Mouse (Mus musculus): ENCODE data around the gene Rreb1. TPM values are rescaled to one million over a fixed set of nuclear protein-coding genes. Genes with fewer than 3 reads are reported as not detected.

Gene Rreb1
- polyA plus RNA-seq, 1 experiment = 6.0 TPM

DNA sequence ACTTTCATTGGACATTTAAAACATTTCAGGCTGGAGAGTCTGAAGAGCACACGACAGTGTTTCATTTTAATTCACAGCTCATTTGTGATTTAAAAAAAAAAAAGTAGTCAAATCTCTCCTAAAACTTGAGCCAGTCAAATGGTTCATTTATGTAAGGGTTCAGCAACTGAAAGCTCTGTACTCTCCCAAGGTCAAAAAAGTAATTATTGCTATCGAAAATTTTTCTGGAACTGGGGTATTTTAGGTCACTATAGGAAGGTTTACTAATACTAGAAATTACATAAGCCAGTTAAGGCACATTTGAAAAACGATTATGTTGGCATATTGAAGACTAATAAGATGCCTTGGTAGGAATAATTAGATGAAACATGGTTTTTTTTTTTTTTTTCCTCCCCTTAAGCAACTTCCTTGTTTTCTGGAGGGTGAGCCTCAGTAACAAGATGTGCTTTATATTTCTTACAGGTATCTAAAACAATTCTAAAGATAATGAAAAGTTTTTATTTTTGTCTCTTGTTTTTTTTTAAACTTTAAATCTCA is 77.1 kb downstream of the Rreb1 start:
- H3ac ChIP-seq (ENCODE audit: control insufficient read depth, insufficient read length, low read depth) = no peak overlapping the region
- H3K79me3 ChIP-seq (ENCODE audit: low read depth) = peaks cover 26% of the 10 kb centered on the region
- H3K27me3 ChIP-seq (ENCODE audit: control insufficient read depth, insufficient read depth, insufficient read length) = no peaks in the 10 kb centered on the region
- H3K79me2 ChIP-seq (ENCODE audit: control insufficient read depth, insufficient read depth) = peaks cover 93% of the 10 kb centered on the region
- TF ChIP-seq MAX (IDR thresholded peaks at IDR 0.05) (no peak), USF1 (IDR thresholded peaks at IDR 0.05; ENCODE audit: low read depth) (no peak)
- H3K36me3 ChIP-seq (ENCODE audit: control insufficient read depth, insufficient read depth) = no peaks in the 10 kb centered on the region
- H3K4me3 ChIP-seq (ENCODE audit: insufficient read depth, poor library complexity, severe bottlenecking) = no peak overlapping the region

DNA sequence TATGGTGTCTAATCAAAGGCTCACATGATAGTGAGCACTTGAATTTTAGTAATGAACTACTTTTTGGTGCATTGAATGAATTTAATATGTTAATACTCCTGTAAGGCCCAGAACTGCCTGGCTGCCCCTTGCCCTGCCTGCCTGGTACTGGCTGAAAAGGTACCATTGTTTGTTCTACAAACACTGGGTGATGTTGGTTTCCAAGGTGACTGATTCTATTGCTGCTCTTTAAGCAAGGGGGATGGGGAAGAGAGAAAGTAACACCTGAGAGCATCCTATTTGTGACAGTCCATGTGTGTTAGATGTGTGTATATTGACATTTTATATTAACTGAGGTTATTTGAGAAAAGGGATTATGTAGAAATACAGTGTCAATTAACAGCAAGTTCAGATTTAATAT is 77.6 kb downstream of the Rreb1 start:
- Histone ChIP-seq H3K4me3 (ENCODE audit: insufficient read depth, poor library complexity, severe bottlenecking) (no peak overlapping the region), H3K27me3 (ENCODE audit: control insufficient read depth, insufficient read depth, insufficient read length) (no peaks in the 10 kb centered on the region)

DNA sequence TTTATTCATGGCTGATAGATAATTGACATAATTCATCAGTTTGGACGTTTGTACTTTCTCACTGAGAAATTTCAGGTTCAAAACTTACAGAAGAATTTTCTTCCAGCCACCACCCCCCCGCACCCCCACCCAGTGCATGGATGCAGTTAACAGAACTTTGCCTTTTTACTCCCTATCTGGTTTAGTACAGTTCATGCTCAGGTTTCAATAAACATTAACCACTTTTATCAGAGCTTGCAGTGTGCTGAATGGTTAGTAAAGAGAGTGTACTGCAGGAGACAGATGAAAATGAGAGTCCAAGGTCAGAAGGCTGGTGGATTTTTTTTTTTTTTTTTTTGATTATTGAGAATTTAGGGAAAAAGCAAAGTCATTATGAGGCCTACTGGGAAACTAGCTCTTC is 78.3 kb downstream of the Rreb1 start:
- H3K79me2 ChIP-seq (ENCODE audit: control insufficient read depth, insufficient read depth) = peaks cover 93% of the 10 kb centered on the region
- no peak overlapping the region for H3K4me3 ChIP-seq (ENCODE audit: insufficient read depth, poor library complexity, severe bottlenecking)
- peaks cover 28% of the 10 kb centered on the region for H3K79me3 ChIP-seq (ENCODE audit: low read depth)
- no peaks in the 10 kb centered on the region for H3K36me3 ChIP-seq (ENCODE audit: control insufficient read depth, insufficient read depth)
- TF ChIP-seq FOSL1 (IDR thresholded peaks at IDR 0.05; ENCODE audit: insufficient read depth, low read length, poor library complexity, severe bottlenecking) (no peak), MYOG (IDR thresholded peaks at IDR 0.05; ENCODE audit: control insufficient read depth, extremely low read depth, insufficient read length) (no peak), CTCF (IDR thresholded peaks at IDR 0.05; ENCODE audit: control insufficient read depth, insufficient read depth, insufficient read length) (no peak), MYOD1 (IDR thresholded peaks at IDR 0.05; ENCODE audit: control insufficient read depth, insufficient read length, low read depth) (no peak), USF1 (IDR thresholded peaks at IDR 0.05; ENCODE audit: low read depth) (no peak), MAX (IDR thresholded peaks at IDR 0.05) (no peak), CEBPB (IDR thresholded peaks at IDR 0.05; ENCODE audit: low read depth) (no peak)
- no peak overlapping the region for H3ac ChIP-seq (ENCODE audit: control insufficient read depth, insufficient read length, low read depth)
- H3K27me3 ChIP-seq (ENCODE audit: control insufficient read depth, insufficient read depth, insufficient read length) = no peaks in the 10 kb centered on the region

More for the DNA sequence above, 77.6 kb downstream of the Rreb1 start:
- TF ChIP-seq MAX (IDR thresholded peaks at IDR 0.05) = no peak
- TF ChIP-seq MYOD1 (IDR thresholded peaks at IDR 0.05; ENCODE audit: control insufficient read depth, insufficient read length, low read depth) = no peak
- TF ChIP-seq FOSL1 (IDR thresholded peaks at IDR 0.05; ENCODE audit: insufficient read depth, low read length, poor library complexity, severe bottlenecking) = no peak
- TF ChIP-seq CEBPB (IDR thresholded peaks at IDR 0.05; ENCODE audit: low read depth) = no peak
- no peak for TF ChIP-seq CTCF (IDR thresholded peaks at IDR 0.05; ENCODE audit: control insufficient read depth, insufficient read depth, insufficient read length)
- TF ChIP-seq USF1 (IDR thresholded peaks at IDR 0.05; ENCODE audit: low read depth) = no peak
- TF ChIP-seq MYOG (IDR thresholded peaks at IDR 0.05; ENCODE audit: control insufficient read depth, extremely low read depth, insufficient read length) = no peak
- Histone ChIP-seq H3K36me3 (ENCODE audit: control insufficient read depth, insufficient read depth) (no peaks in the 10 kb centered on the region), H3K79me3 (ENCODE audit: low read depth) (peaks cover 27% of the 10 kb centered on the region), H3ac (ENCODE audit: control insufficient read depth, insufficient read length, low read depth) (no peak overlapping the region), H3K79me2 (ENCODE audit: control insufficient read depth, insufficient read depth) (peaks cover 93% of the 10 kb centered on the region)

DNA sequence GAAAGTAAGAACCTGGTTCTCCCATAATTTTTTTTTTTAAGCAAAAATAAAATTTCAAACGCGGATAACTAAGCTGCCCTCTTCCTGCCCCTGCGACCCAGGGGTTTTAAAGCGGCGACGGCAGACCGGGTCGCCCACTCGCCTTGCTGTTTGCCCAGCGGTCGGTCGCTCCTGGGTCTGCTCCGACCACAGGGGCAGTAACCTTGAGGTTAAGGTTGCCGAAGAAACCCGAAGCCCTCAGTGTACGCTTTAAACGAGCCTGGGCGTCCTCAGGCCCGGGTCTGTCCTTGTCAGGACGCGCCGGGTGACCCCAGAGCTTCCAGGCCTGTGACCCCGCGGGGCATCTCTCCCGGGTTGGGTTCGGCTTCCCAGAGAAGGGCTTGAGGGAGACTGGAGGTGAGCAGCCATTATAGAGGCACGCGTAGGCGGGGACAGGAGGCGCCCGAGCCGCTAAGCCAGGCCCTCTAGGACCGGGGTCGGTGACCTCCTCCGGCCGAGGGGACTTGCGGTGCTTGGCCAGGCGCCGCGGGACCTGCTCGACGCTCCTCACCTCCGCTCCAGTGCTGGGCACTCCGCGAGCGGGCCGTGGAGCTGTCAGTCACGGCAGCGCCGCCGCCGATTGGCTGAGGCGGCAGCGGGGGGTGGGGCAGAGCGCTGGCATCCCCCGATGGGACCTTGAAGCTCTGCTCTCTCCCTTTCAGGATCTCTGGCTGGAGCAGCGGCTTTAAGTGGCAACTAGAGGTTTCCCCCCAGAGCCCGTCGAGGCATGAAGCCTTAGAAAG is 79.3 kb downstream of the Rreb1 start:
- no peaks in the 10 kb centered on the region for H3K27me3 ChIP-seq (ENCODE audit: control insufficient read depth, insufficient read depth, insufficient read length)
- H3ac ChIP-seq (ENCODE audit: control insufficient read depth, insufficient read length, low read depth) = peak overlapping the region; percentile 66
- peaks cover 93% of the 10 kb centered on the region for H3K79me2 ChIP-seq (ENCODE audit: control insufficient read depth, insufficient read depth)
- no peak for TF ChIP-seq MAX (IDR thresholded peaks at IDR 0.05)
- no peak for TF ChIP-seq MYOD1 (IDR thresholded peaks at IDR 0.05; ENCODE audit: control insufficient read depth, insufficient read length, low read depth)
- TF ChIP-seq FOSL1 (IDR thresholded peaks at IDR 0.05; ENCODE audit: insufficient read depth, low read length, poor library complexity, severe bottlenecking) = no peak
- no peak for TF ChIP-seq CEBPB (IDR thresholded peaks at IDR 0.05; ENCODE audit: low read depth)
- no peak for TF ChIP-seq MYOG (IDR thresholded peaks at IDR 0.05; ENCODE audit: control insufficient read depth, extremely low read depth, insufficient read length)
- TF ChIP-seq CTCF (IDR thresholded peaks at IDR 0.05; ENCODE audit: control insufficient read depth, insufficient read depth, insufficient read length) = no peak
- TF ChIP-seq USF1 (IDR thresholded peaks at IDR 0.05; ENCODE audit: low read depth) = no peak
- no peaks in the 10 kb centered on the region for H3K36me3 ChIP-seq (ENCODE audit: control insufficient read depth, insufficient read depth)
- H3K79me3 ChIP-seq (ENCODE audit: low read depth) = peaks cover 26% of the 10 kb centered on the region
- peak overlapping the region; percentile 29 for H3K4me3 ChIP-seq (ENCODE audit: insufficient read depth, poor library complexity, severe bottlenecking)

DNA sequence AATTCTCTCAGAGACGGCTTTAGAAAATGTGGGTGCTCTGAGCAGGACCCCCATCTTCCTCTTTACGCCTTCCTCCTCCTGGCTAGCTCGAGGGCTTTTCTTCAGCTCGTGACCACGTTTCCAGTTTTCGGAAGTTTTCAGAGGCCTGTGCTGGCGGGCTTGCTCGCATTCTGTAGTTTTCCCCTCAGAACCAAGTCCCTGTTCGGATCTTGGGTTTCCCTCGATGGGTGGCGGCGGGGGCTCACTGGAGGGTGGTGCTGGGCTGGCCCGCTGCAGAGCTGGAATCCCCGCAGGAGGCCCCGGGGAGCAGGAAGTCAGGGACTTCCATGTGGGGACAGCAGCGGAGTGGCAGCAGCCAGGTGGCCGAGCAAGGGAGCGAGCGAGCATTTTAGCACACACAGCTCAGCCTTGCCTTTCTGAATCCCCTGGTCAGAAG is 79.9 kb downstream of the Rreb1 start:
- Histone ChIP-seq H3K36me3 (ENCODE audit: control insufficient read depth, insufficient read depth) (no peaks in the 10 kb centered on the region), H3ac (ENCODE audit: control insufficient read depth, insufficient read length, low read depth) (peak overlapping the region; percentile 30), H3K27me3 (ENCODE audit: control insufficient read depth, insufficient read depth, insufficient read length) (no peaks in the 10 kb centered on the region), H3K79me2 (ENCODE audit: control insufficient read depth, insufficient read depth) (peaks cover 93% of the 10 kb centered on the region), H3K4me3 (ENCODE audit: insufficient read depth, poor library complexity, severe bottlenecking) (peak overlapping the region; percentile 29), H3K79me3 (ENCODE audit: low read depth) (peaks cover 30% of the 10 kb centered on the region)
- no peak for TF ChIP-seq USF1 (IDR thresholded peaks at IDR 0.05; ENCODE audit: low read depth)
- TF ChIP-seq MAX (IDR thresholded peaks at IDR 0.05) = no peak
- peak; percentile 28 for TF ChIP-seq MYOD1 (IDR thresholded peaks at IDR 0.05; ENCODE audit: control insufficient read depth, insufficient read length, low read depth)

DNA sequence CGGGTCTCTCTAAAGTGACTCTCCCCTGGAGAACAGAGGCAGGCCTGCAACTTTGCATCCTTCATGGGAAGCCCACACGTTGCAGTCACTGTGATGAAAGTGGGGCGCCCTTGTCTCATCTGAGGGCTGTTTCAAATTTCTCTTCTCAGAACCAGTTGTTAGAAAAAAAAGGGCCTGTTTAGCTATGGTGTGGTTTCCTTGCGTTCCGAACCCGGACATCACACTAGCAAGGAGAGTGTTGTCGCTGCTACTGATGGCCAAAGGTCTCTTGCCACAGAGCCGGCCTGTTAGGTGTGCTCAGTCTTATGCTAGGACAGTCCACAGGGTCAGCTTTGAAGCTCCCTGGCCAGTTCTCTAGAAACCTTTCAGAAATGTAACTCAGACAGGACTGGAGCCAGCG is 80.3 kb downstream of the Rreb1 start:
- H3K79me3 ChIP-seq (ENCODE audit: low read depth) = peaks cover 32% of the 10 kb centered on the region
- peak overlapping the region; percentile 30 for H3ac ChIP-seq (ENCODE audit: control insufficient read depth, insufficient read length, low read depth)
- no peak overlapping the region for H3K4me3 ChIP-seq (ENCODE audit: insufficient read depth, poor library complexity, severe bottlenecking)
- no peaks in the 10 kb centered on the region for H3K27me3 ChIP-seq (ENCODE audit: control insufficient read depth, insufficient read depth, insufficient read length)
- TF ChIP-seq CTCF (IDR thresholded peaks at IDR 0.05; ENCODE audit: control insufficient read depth, insufficient read depth, insufficient read length) = no peak
- no peak for TF ChIP-seq MAX (IDR thresholded peaks at IDR 0.05)
- no peak for TF ChIP-seq CEBPB (IDR thresholded peaks at IDR 0.05; ENCODE audit: low read depth)
- no peak for TF ChIP-seq MYOG (IDR thresholded peaks at IDR 0.05; ENCODE audit: control insufficient read depth, extremely low read depth, insufficient read length)
- TF ChIP-seq USF1 (IDR thresholded peaks at IDR 0.05; ENCODE audit: low read depth) = no peak
- peaks cover 95% of the 10 kb centered on the region for H3K79me2 ChIP-seq (ENCODE audit: control insufficient read depth, insufficient read depth)
- H3K36me3 ChIP-seq (ENCODE audit: control insufficient read depth, insufficient read depth) = no peaks in the 10 kb centered on the region

Data from C2C12 (cell line).